8 mouse cellular contexts compared by ENCODE assay signal in the genomic region with DNA sequence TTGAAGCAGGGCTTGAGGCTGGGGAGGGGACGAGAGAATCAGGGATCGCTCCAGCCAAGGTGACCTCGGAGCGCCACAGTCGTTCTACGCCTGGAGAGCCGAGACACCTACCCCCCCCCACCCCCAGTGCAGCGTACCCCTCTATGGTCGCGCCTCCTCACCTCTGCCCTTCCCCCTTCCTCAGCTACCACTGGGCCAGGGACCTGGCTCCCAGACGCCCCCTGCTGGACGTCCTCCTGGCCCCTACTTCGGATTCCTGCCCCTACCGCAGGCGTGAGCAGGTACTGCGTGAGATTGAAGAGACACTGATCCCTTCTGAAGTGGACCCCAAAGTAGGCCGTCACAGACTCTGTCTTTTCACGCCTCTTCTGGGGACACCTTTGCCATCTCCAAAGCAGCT. TPM values are rescaled to one million over a fixed set of nuclear protein-coding genes. Genes with fewer than 3 reads are reported as not detected.
A peak's percentile ranks its signal among the peaks of the same experiment; 100 is the strongest.
DNase-seq lines count a peak whose midpoint lies in the region; ATAC-seq and TF ChIP-seq lines count a peak whose summit lies in the region.

No protein-coding gene starts in this region.

- H3K4me3 ChIP-seq in erythroblast, embryonic 14.5 days (replicated peaks) = peak overlapping the region; percentile 22
- peak overlapping the region; percentile 51 for H3K4me3 ChIP-seq in heart, adult 2 months
- H3K4me3 ChIP-seq in kidney, adult 2 months (ENCODE audit: insufficient read depth, low read depth, low read length) = peak overlapping the region; percentile 60
- H3K4me3 ChIP-seq in limb, embryonic 15.5 days = peak overlapping the region; percentile 61
- peak overlapping the region; percentile 66 for H3K4me3 ChIP-seq in midbrain, postnatal 0 days (ENCODE audit: low read depth, low read length)

- H3K27me3 ChIP-seq in erythroblast, embryonic 14.5 days (ENCODE audit: control insufficient read depth) = peaks cover 74% of the 10 kb centered on the region
- H3K27me3 ChIP-seq in heart, adult 2 months (ENCODE audit: control insufficient read depth, insufficient read depth, low read length) = peaks cover 11% of the 10 kb centered on the region
- H3K27me3 ChIP-seq in kidney, adult 2 months (replicated peaks; ENCODE audit: control insufficient read depth, insufficient read depth, low read length) = no peaks in the 10 kb centered on the region
- H3K27me3 ChIP-seq in limb, embryonic 15.5 days = peaks cover 63% of the 10 kb centered on the region
- no peaks in the 10 kb centered on the region for H3K27me3 ChIP-seq in midbrain, postnatal 0 days (ENCODE audit: insufficient read depth, low read length)
- no peaks in the 10 kb centered on the region; the same call in none of the 2 replicates for H3K27me3 ChIP-seq in splenic B cell, adult 2 months (ENCODE audit: control insufficient read depth, insufficient read depth, low read length, poor library complexity, severe bottlenecking)

- ATAC-seq in erythroblast, adult 5-6 weeks (replicated peaks; ENCODE audit: low FRiP score, poor library complexity, severe bottlenecking) = no peak; the same call in 1 of the 2 replicates
- ATAC-seq in limb, embryonic 15.5 days (ENCODE audit: insufficient number of reproducible peaks, low FRiP score, low TSS enrichment, low read depth) = 0 out of 2 replicates have a peak, but pooled peaks have one; percentile 17
- peak; percentile 60; the same call in 1 of the 2 replicates for ATAC-seq in midbrain, postnatal 0 days (ENCODE audit: low FRiP score)

- intact Hi-C loops in heart, adult 2 months (cut with DNase I) = loop anchor here (5.0 kb wide), 1 partner anchor 47 kb away; no protein-coding TSS in a partner anchor

- 3% methylated on average over 17 of the region's 18 CpGs for WGBS in heart, adult 2 months
- 1% methylated on average over 17 of the region's 18 CpGs for WGBS in kidney, adult 2 months
- 2% methylated on average over 18 of the region's 18 CpGs for WGBS in limb, embryonic 15.5 days
- under 1% methylated on average over 15 of the region's 18 CpGs for WGBS in midbrain, postnatal 0 days

- TF ChIP-seq CTCF in heart, adult 2 months (IDR thresholded peaks at IDR 0.05) = peak; percentile 77
- TF ChIP-seq CTCF in kidney, adult 2 months (conservative IDR thresholded peaks at IDR 0.05; ENCODE audit: insufficient read depth, insufficient read length, low read depth, low read length) = peak; percentile 86
- TF ChIP-seq CTCF in midbrain, postnatal 0 days (IDR thresholded peaks at IDR 0.05) = peak; percentile 97

- no peaks in the 10 kb centered on the region for H3K9me3 ChIP-seq in erythroblast, embryonic 14.5 days (ENCODE audit: control insufficient read depth, low read length)
- H3K9me3 ChIP-seq in limb, embryonic 15.5 days = no peaks in the 10 kb centered on the region
- no peaks in the 10 kb centered on the region for H3K9me3 ChIP-seq in midbrain, postnatal 0 days (ENCODE audit: low read length)

- no peak for TF ChIP-seq EP300 in heart, adult 2 months (IDR thresholded peaks at IDR 0.05; ENCODE audit: insufficient read depth, low read depth, low read length)

- H3K27ac ChIP-seq in heart, adult 2 months = no peak overlapping the region
- H3K27ac ChIP-seq in kidney, adult 2 months (ENCODE audit: insufficient read depth, low read depth, low read length) = peak overlapping the region; percentile 77
- H3K27ac ChIP-seq in limb, embryonic 15.5 days = no peak overlapping the region
- H3K27ac ChIP-seq in midbrain, postnatal 0 days (ENCODE audit: low read depth, low read length) = peak overlapping the region; percentile 91

- no peaks in the 10 kb centered on the region for H3K36me3 ChIP-seq in erythroblast, embryonic 14.5 days (ENCODE audit: control insufficient read depth)
- no peaks in the 10 kb centered on the region for H3K36me3 ChIP-seq in heart, adult 2 months (ENCODE audit: control insufficient read depth, insufficient read depth, low read length)
- H3K36me3 ChIP-seq in kidney, adult 2 months (ENCODE audit: control insufficient read depth, insufficient read depth, low read length) = no peaks in the 10 kb centered on the region
- H3K36me3 ChIP-seq in limb, embryonic 15.5 days = no peaks in the 10 kb centered on the region
- no peaks in the 10 kb centered on the region for H3K36me3 ChIP-seq in midbrain, postnatal 0 days (ENCODE audit: insufficient read depth, low read length)
- H3K36me3 ChIP-seq in splenic B cell, adult 2 months (ENCODE audit: control insufficient read depth, insufficient read depth, low read length, poor library complexity, severe bottlenecking) = no peaks in the 10 kb centered on the region

- H3K4me1 ChIP-seq in erythroblast, embryonic 14.5 days (ENCODE audit: control insufficient read depth) = peaks cover 8% of the 10 kb centered on the region
- H3K4me1 ChIP-seq in heart, adult 2 months (ENCODE audit: control insufficient read depth, insufficient read depth, low read length) = no peaks in the 10 kb centered on the region; the same call in 1 of the 2 replicates
- H3K4me1 ChIP-seq in kidney, adult 2 months (ENCODE audit: control insufficient read depth, insufficient read depth, low read length) = peaks cover 17% of the 10 kb centered on the region; the same call in 1 of the 2 replicates
- peaks cover 73% of the 10 kb centered on the region for H3K4me1 ChIP-seq in limb, embryonic 15.5 days
- H3K4me1 ChIP-seq in midbrain, postnatal 0 days (ENCODE audit: insufficient read depth, low read length) = peaks cover 14% of the 10 kb centered on the region

- H3K79me2 ChIP-seq in heart, adult 2 months (replicated peaks; ENCODE audit: control insufficient read depth, insufficient read depth, low read length) = no peaks in the 10 kb centered on the region

- peak; percentile 92 for DNase-seq in embryo, embryonic 10.5 days (ENCODE audit: low spot score)
- DNase-seq in heart, adult 2 months = peak; percentile 66 to 79
- DNase-seq in kidney, adult 2 months = peak; percentile 91
- DNase-seq in midbrain, postnatal 0 days (ENCODE audit: low spot score) = peak; percentile 89
- peak; percentile 79 for DNase-seq in splenic B cell, adult 2 months (ENCODE audit: low read depth, low spot score)

- H3K9ac ChIP-seq in heart, adult 2 months (ENCODE audit: low read depth, low read length) = peak overlapping the region; percentile 32; the same call in 1 of the 2 replicates
- H3K9ac ChIP-seq in limb, embryonic 15.5 days = peak overlapping the region; percentile 47; the same call in 1 of the 2 replicates
- H3K9ac ChIP-seq in midbrain, postnatal 0 days (replicated peaks; ENCODE audit: low read length, poor library complexity, severe bottlenecking) = peak overlapping the region; percentile 97

- no peak for TF ChIP-seq POLR2A in heart, adult 2 months (IDR thresholded peaks at IDR 0.05; ENCODE audit: insufficient read depth, low read depth, low read length)
- TF ChIP-seq POLR2A in kidney, adult 2 months (IDR thresholded peaks at IDR 0.05; ENCODE audit: low read depth, low read length) = no peak

- peak overlapping the region; percentile 99 for H3K4me2 ChIP-seq in limb, embryonic 15.5 days
- H3K4me2 ChIP-seq in midbrain, postnatal 0 days (ENCODE audit: low read depth, low read length, poor library complexity, severe bottlenecking) = peak overlapping the region; percentile 68

RNA-seq across cellular contexts. Expression of a gene that starts 0.3 kb away (rescaled TPM):
- polyA plus RNA-seq in erythroblast, embryonic 14.5 days (2012) = not detected in 2 replicates
- not detected in 2 replicates for total RNA-seq in erythroblast, adult 5-6 weeks (2015; ENCODE audit: low replicate concordance)
- total RNA-seq in erythroblast, adult 5-6 weeks (2017; ENCODE audit: low replicate concordance) = not detected in 2 replicates
- total RNA-seq in heart, adult 2 months (2021) = under 1 TPM; 0.13 to 0.36 TPM
- 0.26 and 0.31 TPM in 2 replicates for polyA plus RNA-seq in heart, adult 2 months (2012; rRNA removed)
- 13.0 and 13.2 TPM in 2 replicates for polyA plus RNA-seq in kidney, adult 2 months (2012; rRNA removed)
- polyA plus RNA-seq in limb, embryonic 15.5 days (2015; fragmentation: Nextera tagmentation; extraction: Ambion mirVana) = 0.89 and 0.92 TPM in 2 replicates
- 95.0 and 100 TPM in 2 replicates for total RNA-seq in midbrain, postnatal 0 days (2014; rRNA removed)
- polyA plus RNA-seq in midbrain, postnatal 0 days (2015; fragmentation: Nextera tagmentation; extraction: Ambion mirVana) = 13.1 and 14.0 TPM in 2 replicates

RNA-seq across cellular contexts. Expression of a gene that starts 53.9 kb away (rescaled TPM):
- 0.13 and 0.18 TPM in 2 replicates for polyA plus RNA-seq in erythroblast, embryonic 14.5 days (2012)
- total RNA-seq in erythroblast, adult 5-6 weeks (2015; ENCODE audit: low replicate concordance) = 0.58 TPM in 1 of 2 replicates, not detected in the other
- not detected in 2 replicates for total RNA-seq in erythroblast, adult 5-6 weeks (2017; ENCODE audit: low replicate concordance)
- total RNA-seq in heart, adult 2 months (2021) = 1 to 10 TPM; 1.4 to 2.6 TPM
- 0.44 and 0.61 TPM in 2 replicates for polyA plus RNA-seq in heart, adult 2 months (2012; rRNA removed)
- 0.86 and 1.2 TPM in 2 replicates for polyA plus RNA-seq in kidney, adult 2 months (2012; rRNA removed)
- polyA plus RNA-seq in limb, embryonic 15.5 days (2015; fragmentation: Nextera tagmentation; extraction: Ambion mirVana) = 1.9 and 3.2 TPM in 2 replicates
- total RNA-seq in midbrain, postnatal 0 days (2014; rRNA removed) = 5.0 and 8.4 TPM in 2 replicates
- polyA plus RNA-seq in midbrain, postnatal 0 days (2015; fragmentation: Nextera tagmentation; extraction: Ambion mirVana) = 1.5 and 1.6 TPM in 2 replicates

Comparison
In these comparisons a context has a peak if more than half of its experiments do, and no peak if none do; other contexts are left out.
1. H3K27ac ChIP-seq: peak in kidney, adult 2 months (single experiment) and midbrain, postnatal 0 days (single experiment); none in heart, adult 2 months (single experiment) and limb, embryonic 15.5 days (single experiment).
2. H3K9ac ChIP-seq: peak in every context shown above with its lines; median percentile 97 in midbrain, postnatal 0 days; 47 in limb, embryonic 15.5 days; 32 in heart, adult 2 months.
3. Peak in every context shown above with its lines, with median percentiles within 50 percentile points of each other: H3K4me3 ChIP-seq, DNase-seq and CTCF ChIP-seq.